Mouse (Mus musculus) spleen, postnatal 36 days (tissue): Measurements from ENCODE around the gene Kng1.
A peak's percentile ranks its signal among the peaks of the same experiment; 100 is the strongest.
"Not testable (repeated sequence)": the region's sequence is repeated elsewhere in the genome, so short reads cannot be mapped to it uniquely, and the experiment has no call there.

Experiments
- DNase-seq, 2 experiments: peaks; one replicate each; pipeline ENCODE4 v3.0.0; 2022; ENCODE audit warnings: low spot score in 2 of 2, mixed read lengths in 1 of 2

Kng1 gene

GRCm38 (mm10) chr16:23093321-23093953 is 35.8 kb downstream of the Kng1 start:
- DNase-seq = no peak

DNA sequence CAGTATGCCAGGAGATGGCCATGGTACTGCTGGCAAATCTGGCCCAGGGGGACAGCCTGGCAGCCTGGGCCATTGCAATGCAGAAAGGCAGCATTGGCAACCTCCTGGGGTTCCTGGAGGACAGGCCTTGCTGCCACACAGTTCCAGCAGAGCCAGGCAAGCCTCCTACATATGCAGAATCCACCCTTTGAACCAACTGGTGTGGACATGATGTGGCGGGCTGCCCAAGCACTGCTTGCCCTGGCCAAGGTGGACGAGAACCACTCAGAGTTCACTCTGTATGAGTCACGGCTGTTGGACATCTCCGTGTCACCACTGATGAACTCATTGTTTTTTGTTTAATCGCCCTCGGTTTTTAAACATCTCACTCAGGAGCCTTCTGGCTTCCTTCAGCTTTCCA is 36.5 kb downstream of the Kng1 start:
- DNase-seq = no peak

DNA sequence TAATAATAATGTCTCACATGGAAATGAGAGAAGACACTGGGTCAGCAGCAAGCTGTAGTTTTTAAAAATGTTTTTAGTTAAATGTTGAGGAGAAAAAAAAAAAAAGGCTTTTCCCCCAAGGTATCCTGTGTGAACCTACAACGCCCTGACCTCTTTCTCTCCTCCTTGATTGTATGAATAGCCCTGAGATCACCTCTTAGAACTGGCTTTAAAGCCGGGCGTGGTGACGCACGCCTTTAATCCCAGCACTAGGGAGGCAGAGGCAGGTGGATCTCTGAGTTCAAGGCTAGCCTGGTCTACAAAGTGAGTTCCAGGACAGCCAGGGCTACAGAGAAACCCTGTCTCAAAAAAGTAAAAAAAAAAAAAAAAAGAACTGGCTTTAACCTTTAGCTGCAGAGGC is 37.9 kb downstream of the Kng1 start:
- not testable (repeated sequence) for DNase-seq

GRCm38 (mm10) chr16:23096886-23097285 is 39.2 kb downstream of the Kng1 start:
- not testable (repeated sequence) for DNase-seq

- DNase-seq = not testable (repeated sequence)
Observed at GRCm38 (mm10) chr16:23097290-23098104, 39.8 kb downstream of the Kng1 start.

- not testable (repeated sequence) for DNase-seq
Observed at GRCm38 (mm10) chr16:23098105-23098452, 40.4 kb downstream of the Kng1 start.

DNA sequence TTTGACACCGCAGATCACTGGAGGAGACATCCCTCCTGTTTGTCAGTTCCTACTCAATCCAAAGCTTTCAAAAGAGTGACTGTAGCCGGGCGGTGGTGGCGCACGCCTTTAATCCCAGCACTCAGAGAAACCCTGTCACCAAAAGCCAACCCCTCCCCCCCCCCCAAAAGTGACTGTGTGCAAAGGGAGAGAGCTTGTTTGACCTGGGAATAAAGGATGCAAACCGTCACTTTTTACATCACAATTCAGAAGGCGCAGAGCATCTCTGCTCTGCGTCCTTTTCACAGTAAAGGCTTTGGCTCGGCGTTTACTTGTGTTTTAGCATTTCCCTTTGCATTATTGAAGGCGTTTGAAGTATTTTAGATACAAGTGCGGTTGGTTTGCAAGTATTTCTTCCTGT is 42.0 kb downstream of the Kng1 start:
- DNase-seq = no peak

GRCm38 (mm10) chr16:23100099-23100575 is 42.5 kb downstream of the Kng1 start:
- DNase-seq = no peak

GRCm38 (mm10) chr16:23100613-23101012 is 42.9 kb downstream of the Kng1 start:
- no peak for DNase-seq

GRCm38 (mm10) chr16:23102340-23103037 is 44.8 kb downstream of the Kng1 start:
- DNase-seq = peak in 1 of 2 experiments; percentile 17

DNA sequence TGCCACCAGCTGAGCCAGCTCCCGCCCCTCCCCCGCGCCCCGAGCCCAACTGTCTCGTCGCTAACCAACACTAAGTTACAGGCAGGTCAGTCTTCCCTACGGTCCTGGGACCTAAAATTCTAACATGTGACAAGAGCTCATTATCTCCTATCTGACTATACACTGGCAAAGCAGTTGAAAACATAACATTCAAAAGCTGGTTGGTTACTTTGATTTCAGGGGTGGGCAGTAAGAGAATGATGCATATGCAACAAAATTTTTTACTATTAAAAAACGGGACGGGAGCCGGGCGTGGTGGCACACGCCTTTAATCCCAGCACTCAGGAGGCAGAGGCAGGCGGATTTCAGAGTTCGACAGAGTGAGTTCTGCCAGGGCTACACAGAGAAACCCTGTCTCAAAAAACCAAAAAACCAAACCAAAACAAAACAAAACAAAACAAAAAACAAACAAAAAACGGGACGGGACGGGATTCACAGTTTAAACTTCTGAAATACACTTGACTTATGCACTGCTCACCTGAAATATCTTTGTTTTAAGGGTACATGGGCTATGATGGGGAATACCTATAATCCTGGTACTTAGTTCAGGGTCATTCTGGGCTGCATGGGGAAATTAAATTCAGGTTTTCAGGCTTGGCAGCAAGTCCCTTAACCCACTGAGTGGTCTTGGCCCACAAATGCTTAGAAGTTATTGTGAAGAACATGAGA is 45.5 kb downstream of the Kng1 start:
- no peak for DNase-seq

GRCm38 (mm10) chr16:23103841-23104240 is 46.2 kb downstream of the Kng1 start:
- DNase-seq = no peak

GRCm38 (mm10) chr16:23106121-23106520 is 48.5 kb downstream of the Kng1 start:
- DNase-seq = no peak

DNA sequence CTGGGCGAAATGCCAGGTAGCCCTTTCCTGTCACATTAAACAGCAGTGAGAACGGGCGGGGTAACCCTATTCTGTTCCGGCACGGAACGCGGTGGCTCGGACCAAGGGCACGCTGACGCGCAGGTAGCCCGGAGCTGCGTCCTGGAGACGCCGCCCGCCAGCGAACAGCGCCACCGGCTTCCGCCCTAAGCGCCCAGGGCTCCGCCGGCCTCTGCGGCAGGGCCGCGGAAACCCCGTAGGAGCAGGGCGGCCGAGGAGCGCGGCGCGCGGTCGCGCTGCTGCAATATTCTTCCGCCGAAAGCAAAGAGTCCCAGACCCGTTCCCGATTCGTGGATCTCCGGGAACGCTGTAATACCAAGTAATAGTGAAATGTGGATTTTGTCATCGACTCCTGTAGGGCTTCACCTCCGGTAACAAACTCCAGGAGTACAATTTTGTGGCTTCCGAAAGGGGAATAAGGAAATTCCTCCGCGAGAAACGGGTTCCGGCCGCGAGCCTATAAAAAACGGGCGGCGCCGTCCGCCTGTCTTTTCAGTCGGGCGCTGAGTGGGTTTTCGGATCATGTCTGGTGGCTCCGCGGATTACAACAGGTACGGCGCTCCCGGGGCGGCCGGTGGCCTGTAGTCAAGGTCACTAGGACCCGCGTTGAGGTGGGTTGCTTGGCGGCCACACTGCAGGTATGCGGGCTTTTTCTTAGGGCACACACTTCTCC is 49.7 kb downstream of the Kng1 start, which contains the start of gene Eif4a2:
Gene Eif4a2, plus strand, starts transcription at position 214 of the 712 bp plus-strand sequence.
- peak; percentile 93 to 94 for DNase-seq

DNA sequence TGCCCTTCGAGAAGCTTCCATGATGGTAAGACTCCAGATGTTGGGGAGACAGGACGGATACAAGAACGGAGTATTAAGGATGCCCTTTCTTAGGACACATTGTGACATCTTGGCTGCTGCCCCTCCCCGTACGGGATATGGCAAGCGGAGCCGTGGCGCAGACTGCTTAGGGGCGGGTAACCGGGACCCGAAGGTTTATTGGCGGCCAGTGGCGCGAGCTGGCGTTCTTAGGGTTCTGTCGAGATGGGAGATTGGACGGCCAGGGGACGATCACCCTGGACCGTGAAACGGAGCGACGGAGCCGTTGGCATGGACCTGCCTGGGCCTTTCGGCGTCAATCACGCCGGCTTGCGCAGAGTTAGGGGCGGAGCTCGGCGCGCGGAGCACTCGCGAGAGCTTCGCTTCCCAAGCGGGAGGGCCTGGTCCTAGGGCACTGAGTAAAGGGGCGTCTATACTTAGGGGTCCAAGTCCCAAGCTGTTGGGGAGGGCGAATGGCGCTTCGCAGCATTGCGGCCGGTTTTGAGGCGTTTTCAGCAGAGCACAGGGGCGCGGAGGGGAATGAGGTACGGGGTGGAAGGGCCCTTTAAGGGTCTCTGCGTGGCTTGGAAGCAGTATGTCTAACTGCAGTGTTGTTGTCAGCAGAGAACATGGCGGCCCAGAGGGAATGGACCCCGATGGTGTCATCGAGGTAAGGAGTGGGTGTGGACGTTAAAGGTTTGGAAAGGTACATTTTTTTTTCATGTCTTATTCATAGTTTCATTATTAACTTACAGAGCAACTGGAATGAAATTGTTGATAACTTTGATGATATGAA is 50.5 kb downstream of the Kng1 start:
- DNase-seq = peak; percentile 81 to 82

GRCm38 (mm10) chr16:23108943-23109342 is 51.3 kb downstream of the Kng1 start:
- DNase-seq = no peak

DNA sequence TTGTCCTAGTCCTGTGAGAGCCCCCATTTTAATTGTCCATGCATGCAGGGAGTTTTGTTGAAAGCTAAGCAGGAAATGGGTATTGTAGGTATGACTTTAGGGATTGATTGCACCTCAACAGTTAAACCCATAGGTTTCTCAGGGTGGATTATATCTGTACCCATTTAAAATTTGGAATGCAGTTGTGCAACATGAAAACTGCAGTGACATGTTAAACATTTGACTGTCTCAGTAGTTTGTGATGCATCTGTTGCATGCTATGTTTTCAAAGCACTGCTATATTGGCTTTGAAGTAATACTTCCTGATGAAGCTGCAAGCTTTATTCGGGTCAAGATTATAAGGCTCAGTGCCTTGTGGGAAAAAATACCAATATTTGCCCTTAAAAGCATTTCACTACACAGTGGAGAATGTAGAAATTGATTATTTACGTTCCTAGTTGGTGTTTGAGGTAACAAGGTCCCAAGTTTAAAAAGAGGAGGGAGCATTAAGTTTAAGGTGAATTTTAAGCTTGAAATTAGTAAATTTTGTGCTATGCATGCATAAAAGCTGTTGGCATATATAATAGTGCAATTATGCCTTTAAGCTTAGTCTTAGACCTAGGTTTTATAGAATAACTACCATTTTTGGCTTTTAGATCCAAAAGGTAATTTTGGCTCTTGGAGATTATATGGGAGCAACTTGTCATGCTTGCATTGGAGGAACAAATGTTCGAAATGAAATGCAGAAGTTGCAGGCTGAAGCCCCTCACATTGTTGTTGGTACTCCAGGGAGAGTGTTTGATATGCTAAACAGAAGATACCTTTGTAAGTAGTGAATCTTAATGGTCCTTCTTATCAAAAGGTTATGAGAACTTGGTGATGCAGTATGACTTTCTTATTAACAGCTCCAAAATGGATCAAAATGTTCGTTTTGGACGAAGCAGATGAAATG is 52.0 kb downstream of the Kng1 start:
- DNase-seq = no peak

GRCm38 (mm10) chr16:23112348-23112747 is 54.7 kb downstream of the Kng1 start:
- no peak for DNase-seq

DNA sequence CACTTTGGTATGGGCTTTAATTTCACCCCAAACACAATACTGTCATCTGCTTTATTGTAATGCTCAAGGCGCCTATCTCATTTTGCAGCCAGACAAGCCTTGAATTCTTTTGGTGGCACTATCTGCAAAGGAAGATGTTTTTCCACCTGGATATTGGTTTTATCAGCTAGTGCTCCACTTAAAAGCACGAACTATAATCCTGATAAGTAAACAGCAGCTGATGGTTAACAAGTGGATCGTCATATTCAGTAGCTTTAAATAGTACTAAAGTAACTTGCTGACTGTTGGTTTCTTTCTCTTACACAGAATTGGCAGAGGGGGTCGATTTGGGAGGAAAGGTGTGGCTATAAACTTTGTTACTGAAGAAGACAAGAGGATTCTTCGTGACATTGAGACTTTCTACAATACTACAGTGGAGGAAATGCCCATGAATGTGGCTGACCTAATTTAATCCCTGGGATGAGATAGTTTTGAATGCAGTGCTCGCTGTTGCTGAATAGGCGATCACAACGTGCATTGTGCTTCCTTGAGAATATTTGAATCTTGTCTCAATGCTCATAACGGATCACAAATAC is 55.3 kb downstream of the Kng1 start:
- no peak for DNase-seq
